Mouse (Mus musculus) cerebellum, adult 2 months (tissue): ENCODE measurements around the gene Marc1. TPM values are rescaled to one million over a fixed set of nuclear protein-coding genes. Genes with fewer than 3 reads are reported as not detected.

Experiments
- DNase-seq, 2 experiments: peaks; one replicate each; pipeline ENCODE4 v3.0.0; 2021
- H3K27ac ChIP-seq: fragments of 200-500 bp; 2 replicates; pipeline ENCODE4 v1.5.1; 2012; ENCODE audit warnings: low read length, control low read depth, inconsistent platforms; ENCODE audit not compliant: insufficient read depth
- H3K27me3 ChIP-seq: fragments of 200-500 bp; 2 replicates; pipeline ENCODE4 v1.6.1; 2012; ENCODE audit warnings: inconsistent platforms, mild to moderate bottlenecking, low read length, moderate library complexity; ENCODE audit not compliant: control insufficient read depth, insufficient read depth
- H3K4me1 ChIP-seq: fragments of 200-500 bp; 2 replicates; pipeline ENCODE4 v1.6.1; 2011; ENCODE audit warnings: low read length; ENCODE audit not compliant: control insufficient read depth, insufficient read depth
- H3K4me3 ChIP-seq: fragments of 200-500 bp; replicated peaks from 2 replicates; pipeline ENCODE3; 2011; ENCODE audit warnings: mild to moderate bottlenecking, low read depth, low read length, control low read depth; ENCODE audit not compliant: insufficient read depth
- CTCF ChIP-seq: fragments of 200-500 bp; IDR thresholded peaks from 2 replicates; pipeline ENCODE4 v1.5.1; 2011; ENCODE audit warnings: low read depth, mild to moderate bottlenecking, control low read depth, low read length, moderate library complexity, borderline replicate concordance; ENCODE audit not compliant: insufficient read depth
- POLR2A ChIP-seq: fragments of 200-500 bp; IDR thresholded peaks from 2 replicates; pipeline ENCODE4 v1.6.1; 2011; ENCODE audit warnings: low read length, control low read depth, borderline replicate concordance; ENCODE audit not compliant: insufficient read depth
- WGBS: fragments of 180-500 bp; shearing (Covaris S2); methylation state at CpG from one replicate; pipeline ENCODE4 v1.1.7; 2018; 5-methylcytosine and 5-hydroxymethylcytosine counted together
- polyA plus RNA-seq: library from polyadenylated mRNA; depleted of rRNA; stranded (reverse); fragments of >200 nt; gene quantifications from 2 replicates; pipeline ENCODE4 v1.2.3, GENCODE M21; 2012; rRNA removed

The Marc1 gene
- polyA plus RNA-seq, result 0.16 TPM in 1 of 2 replicates, not detected in the other

GRCm38 (mm10) chr1:184810780-184811575 is at the start of gene Marc1:
Marc1 (minus strand) TSS chr1:184811313.
- 8% methylated on average over 52 of the region's 52 CpGs for WGBS
- no peak within 1 kb of the TSS for H3K27ac ChIP-seq
- H3K27me3 ChIP-seq, result no peaks in the 10 kb centered on the region
- no peaks in the 10 kb centered on the region for H3K4me1 ChIP-seq
- no peak for DNase-seq
- no peak within 1 kb of the TSS for H3K4me3 ChIP-seq
- TF ChIP-seq POLR2A, result no peak
- TF ChIP-seq CTCF, result no peak

DNA sequence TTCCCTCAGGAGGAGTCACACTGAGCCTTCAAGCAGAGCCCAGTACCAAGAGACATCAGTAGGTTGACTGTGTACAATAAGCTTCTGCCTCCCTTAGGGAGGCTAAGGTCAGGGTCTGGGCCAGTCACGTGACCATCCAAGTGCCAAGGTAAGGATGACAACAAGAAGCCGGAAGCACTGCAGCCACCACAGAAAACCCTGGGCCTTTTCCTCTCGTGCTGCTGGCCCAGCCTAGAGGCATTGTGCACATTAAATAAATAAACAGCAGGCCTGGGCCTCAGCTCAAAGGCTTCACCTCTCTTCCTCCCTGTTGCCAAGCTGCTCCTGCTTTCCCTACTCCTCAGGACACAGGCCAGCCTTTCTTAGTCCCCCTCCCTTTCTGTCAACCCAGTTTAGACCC is 49.2 kb upstream of the Marc1 start:
- WGBS, result 77% methylated on average over 3 of the region's 3 CpGs
- TF ChIP-seq POLR2A (no peak), CTCF (no peak)

GRCm38 (mm10) chr1:184858253-184858652 is 47.1 kb upstream of the Marc1 start:
- TF ChIP-seq CTCF (no peak), POLR2A (no peak)
- no peak for DNase-seq
- Histone ChIP-seq H3K27ac (no peak overlapping the region), H3K27me3 (no peaks in the 10 kb centered on the region), H3K4me3 (no peak overlapping the region), H3K4me1 (no peaks in the 10 kb centered on the region)
- WGBS, result 92% methylated on average over 1 of the region's 1 CpGs

More for the DNA sequence above, 49.2 kb upstream of the Marc1 start:
- Histone ChIP-seq H3K27me3 (no peaks in the 10 kb centered on the region), H3K27ac (no peak overlapping the region), H3K4me3 (no peak overlapping the region), H3K4me1 (no peaks in the 10 kb centered on the region)
- no peak for DNase-seq

DNA sequence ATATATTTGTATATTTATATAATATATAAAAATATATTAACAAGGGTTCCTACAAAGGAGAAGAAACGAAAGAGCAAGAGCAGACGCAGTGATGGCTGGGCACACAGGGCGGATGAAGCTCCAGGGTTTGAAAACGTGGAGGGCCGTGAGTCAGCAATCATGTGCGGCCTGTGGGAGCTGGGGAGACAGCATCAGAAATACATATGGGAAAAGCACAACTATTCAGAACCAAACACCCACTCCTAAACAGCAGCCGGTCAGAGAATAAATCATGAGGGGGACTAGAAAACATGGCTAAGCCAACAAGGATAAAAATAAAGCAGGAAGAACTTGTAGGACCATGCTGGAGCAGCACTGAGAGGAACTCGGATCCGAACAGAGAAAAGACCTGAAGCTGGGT is 46.1 kb upstream of the Marc1 start:
- no peak for TF ChIP-seq CTCF
- no peak for TF ChIP-seq POLR2A
- no peak overlapping the region for H3K27ac ChIP-seq
- 91% methylated on average over 9 of the region's 9 CpGs for WGBS
- no peaks in the 10 kb centered on the region for H3K4me1 ChIP-seq
- no peak overlapping the region for H3K4me3 ChIP-seq
- no peaks in the 10 kb centered on the region for H3K27me3 ChIP-seq
- DNase-seq, result no peak

DNA sequence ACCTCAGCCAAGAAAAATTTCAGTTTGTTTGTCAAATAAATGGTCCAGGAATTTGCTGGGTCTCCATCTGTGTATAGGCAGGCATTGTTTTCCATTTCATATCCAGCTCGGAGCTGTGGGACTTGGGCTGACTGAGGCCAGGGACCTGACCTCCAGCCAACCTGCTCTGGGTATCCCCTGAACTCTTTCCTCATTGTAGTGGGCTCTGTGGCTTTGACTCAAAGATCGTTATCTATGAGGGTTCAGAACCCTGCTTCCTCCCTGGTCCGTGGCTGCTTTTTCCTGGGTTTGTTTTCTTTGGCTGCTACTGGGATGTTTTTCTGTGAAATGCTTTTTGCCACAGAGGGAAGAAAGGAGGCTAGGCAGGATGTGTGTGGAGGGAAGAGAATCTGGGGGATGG is 42.8 kb upstream of the Marc1 start:
- 68% methylated on average over 3 of the region's 3 CpGs for WGBS
- no peak for DNase-seq
- Histone ChIP-seq H3K4me3 (no peak overlapping the region), H3K27me3 (no peaks in the 10 kb centered on the region), H3K27ac (no peak overlapping the region), H3K4me1 (0 out of 2 replicates have a peak, but pooled peaks cover 3% of the 10 kb centered on the region)
- TF ChIP-seq POLR2A, result no peak
- no peak for TF ChIP-seq CTCF

- Histone ChIP-seq H3K4me1 (0 out of 2 replicates have a peak, but pooled peaks cover 3% of the 10 kb centered on the region), H3K27ac (no peak overlapping the region), H3K4me3 (no peak overlapping the region), H3K27me3 (no peaks in the 10 kb centered on the region)
- 25% methylated on average over 5 of the region's 5 CpGs for WGBS
- DNase-seq, result peak; percentile 51 to 59
- TF ChIP-seq POLR2A (no peak), CTCF (peak; percentile 36; the same call in 1 of the 2 replicates)
These were observed 42.2 kb upstream of the Marc1 start for GRCm38 (mm10) chr1:184853339-184853738.

DNA sequence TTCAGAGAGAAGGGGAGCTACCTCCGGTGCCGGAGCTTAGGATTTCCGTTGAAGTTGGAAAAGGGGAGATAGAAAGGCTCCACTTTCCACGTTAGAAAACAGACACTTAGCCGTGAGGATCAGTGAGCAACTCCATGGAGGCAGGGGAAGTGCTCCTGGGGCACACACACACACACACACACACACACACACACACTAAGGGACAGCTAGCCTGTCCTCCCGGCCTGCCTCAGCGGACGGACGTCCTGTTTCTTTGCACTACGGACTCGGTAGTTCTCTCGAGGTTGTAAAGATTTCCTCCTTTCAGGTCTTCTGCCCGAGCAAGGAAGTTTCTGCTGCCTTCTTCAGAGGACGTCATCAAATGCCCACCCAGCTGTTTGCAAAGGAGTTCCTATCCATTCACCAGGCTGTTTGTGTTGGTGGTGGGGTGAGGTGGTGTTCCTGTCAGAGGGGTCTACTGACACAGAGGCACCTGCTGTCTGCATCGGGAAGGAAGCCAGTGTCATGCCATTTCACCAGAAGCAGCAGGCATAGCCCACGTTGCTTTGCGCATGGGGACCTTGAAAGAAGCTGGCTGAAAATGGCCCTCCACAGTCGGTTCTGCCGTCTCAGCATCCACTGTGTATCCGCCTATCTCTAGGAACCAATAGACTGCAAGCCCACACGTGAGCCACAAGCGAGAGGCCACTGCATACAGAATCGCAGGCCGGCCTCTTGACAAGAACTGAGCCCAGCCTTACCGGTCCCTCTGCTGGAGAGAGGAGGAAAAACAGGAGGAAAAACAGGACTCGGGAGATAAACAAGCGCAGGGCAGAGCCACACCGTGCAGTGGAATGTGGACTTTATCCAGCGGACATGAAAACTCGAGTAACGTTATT is 40.9 kb upstream of the Marc1 start:
- H3K27ac ChIP-seq, result no peak overlapping the region
- DNase-seq, result peak; percentile 66 to 79
- 25% methylated on average over 31 of the region's 31 CpGs for WGBS

GRCm38 (mm10) chr1:184851166-184851565 is 40.1 kb upstream of the Marc1 start:
- Histone ChIP-seq H3K27me3 (no peaks in the 10 kb centered on the region), H3K4me1 (0 out of 2 replicates have a peak, but pooled peaks cover 3% of the 10 kb centered on the region), H3K4me3 (no peak overlapping the region), H3K27ac (no peak overlapping the region)
- no peak for DNase-seq
- WGBS, result 79% methylated on average over 7 of the region's 7 CpGs
- TF ChIP-seq POLR2A (no peak), CTCF (no peak)

More for the DNA sequence above, 40.9 kb upstream of the Marc1 start:
- TF ChIP-seq POLR2A (no peak), CTCF (peak; percentile 66; the same call in 1 of the 2 replicates)
- H3K27me3 ChIP-seq, result no peaks in the 10 kb centered on the region
- H3K4me3 ChIP-seq, result peak overlapping the region; percentile 4
- H3K4me1 ChIP-seq, result 0 out of 2 replicates have a peak, but pooled peaks cover 3% of the 10 kb centered on the region
